Mouse (Mus musculus): ENCODE measurements at regions not wholly inside any gene's neighbourhood (a gene's known extent, or its start where the extent isn't known, plus 50 kb on each side); places are given as distances from the start of the nearest gene placed in this dataset.

- H3K9me3 ChIP-seq = no peaks in the 10 kb centered on the region
- no peak overlapping the region for H3K4me3 ChIP-seq
- peaks cover 38% of the 10 kb centered on the region for H3K4me1 ChIP-seq
- WGBS = 47% methylated on average over 7 of the region's 7 CpGs
- peak overlapping the region; percentile 84 for H3K27ac ChIP-seq (replicated peaks)
- ATAC-seq (ENCODE audit: low FRiP score, low read depth) = no peak
- H3K36me3 ChIP-seq = no peaks in the 10 kb centered on the region
- 0 out of 2 replicates have a peak, but pooled peaks cover 6% of the 10 kb centered on the region for H3K27me3 ChIP-seq
- no peak overlapping the region for H3K9ac ChIP-seq (replicated peaks)
- no peak overlapping the region for H3K4me2 ChIP-seq (replicated peaks)
Measured at GRCm38 (mm10) chr17:83953656-83954055, 105.9 kb upstream of the Haao start.

DNA sequence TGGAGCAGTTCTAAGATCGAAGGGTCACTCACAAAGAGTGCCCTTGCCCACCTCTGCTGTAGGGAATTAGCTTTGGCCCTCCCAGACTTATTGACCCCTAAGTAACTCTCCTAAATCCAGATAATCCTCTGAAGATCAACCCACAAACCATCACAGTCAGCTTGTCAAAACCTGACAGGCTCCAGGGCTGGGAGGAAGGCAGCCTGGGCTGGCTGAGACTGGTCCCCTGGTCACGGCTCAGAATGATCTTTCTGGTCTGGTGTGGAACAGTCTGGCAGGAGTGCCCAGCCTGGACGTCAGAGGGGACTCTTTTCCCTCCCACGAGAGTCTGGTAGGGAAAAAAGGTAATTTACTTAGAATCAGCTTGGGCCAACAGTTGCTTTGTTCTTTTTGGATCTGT is 99.0 kb upstream of the Haao start:
- Histone ChIP-seq H3K9me3 (no peaks in the 10 kb centered on the region), H3K27ac (replicated peaks) (peak overlapping the region; percentile 42; the same call in 1 of the 2 replicates), H3K9ac (replicated peaks) (no peak overlapping the region), H3K4me3 (no peak overlapping the region), H3K4me1 (peaks cover 8% of the 10 kb centered on the region), H3K27me3 (0 out of 2 replicates have a peak, but pooled peaks cover 6% of the 10 kb centered on the region), H3K4me2 (replicated peaks) (no peak overlapping the region), H3K36me3 (no peaks in the 10 kb centered on the region)
- WGBS = 8% methylated on average over 4 of the region's 4 CpGs
- no peak for ATAC-seq (ENCODE audit: low FRiP score, low read depth)

GRCm38 (mm10) chr17:83939344-83939743 is 91.6 kb upstream of the Haao start:
- ATAC-seq (ENCODE audit: low FRiP score, low read depth) = no peak
- Histone ChIP-seq H3K27ac (replicated peaks) (no peak overlapping the region), H3K4me1 (peaks cover 24% of the 10 kb centered on the region; the same call in 1 of the 2 replicates), H3K9me3 (no peaks in the 10 kb centered on the region), H3K4me3 (no peak overlapping the region), H3K4me2 (replicated peaks) (no peak overlapping the region), H3K27me3 (no peaks in the 10 kb centered on the region; the same call in 1 of the 2 replicates), H3K36me3 (no peaks in the 10 kb centered on the region), H3K9ac (replicated peaks) (no peak overlapping the region)
- WGBS = 85% methylated on average over 10 of the region's 10 CpGs

- WGBS = 54% methylated on average over 11 of the region's 11 CpGs
- Histone ChIP-seq H3K9me3 (no peaks in the 10 kb centered on the region), H3K27ac (replicated peaks) (0 out of 2 replicates have a peak overlapping the region, but pooled peaks have one; percentile 16), H3K4me1 (peaks cover 24% of the 10 kb centered on the region; the same call in 1 of the 2 replicates), H3K4me3 (no peak overlapping the region), H3K36me3 (no peaks in the 10 kb centered on the region), H3K27me3 (no peaks in the 10 kb centered on the region; the same call in 1 of the 2 replicates), H3K4me2 (replicated peaks) (no peak overlapping the region), H3K9ac (replicated peaks) (no peak overlapping the region)
- ATAC-seq (ENCODE audit: low FRiP score, low read depth) = peak; percentile 66; the same call in 1 of the 2 replicates
Measured at GRCm38 (mm10) chr17:83938671-83939244, 91.0 kb upstream of the Haao start.

- 34% methylated on average over 10 of the region's 10 CpGs for WGBS
- H3K27me3 ChIP-seq = no peaks in the 10 kb centered on the region; the same call in 1 of the 2 replicates
- H3K27ac ChIP-seq (replicated peaks) = no peak overlapping the region
- ATAC-seq (ENCODE audit: low FRiP score, low read depth) = no peak; the same call in 1 of the 2 replicates
- H3K4me2 ChIP-seq (replicated peaks) = no peak overlapping the region
- H3K9me3 ChIP-seq = no peaks in the 10 kb centered on the region
- H3K4me3 ChIP-seq = no peak overlapping the region
- H3K4me1 ChIP-seq = peaks cover 24% of the 10 kb centered on the region; the same call in 1 of the 2 replicates
- no peak overlapping the region for H3K9ac ChIP-seq (replicated peaks)
- no peaks in the 10 kb centered on the region for H3K36me3 ChIP-seq
Measured at GRCm38 (mm10) chr17:83937576-83937975, 89.8 kb upstream of the Haao start.

GRCm38 (mm10) chr17:83936677-83937076 is 88.9 kb upstream of the Haao start:
- Histone ChIP-seq H3K4me1 (peaks cover 24% of the 10 kb centered on the region; the same call in 1 of the 2 replicates), H3K27me3 (no peaks in the 10 kb centered on the region; the same call in 1 of the 2 replicates), H3K27ac (replicated peaks) (no peak overlapping the region), H3K4me3 (no peak overlapping the region), H3K9me3 (no peaks in the 10 kb centered on the region), H3K9ac (replicated peaks) (no peak overlapping the region), H3K4me2 (replicated peaks) (no peak overlapping the region), H3K36me3 (no peaks in the 10 kb centered on the region)
- no peak for ATAC-seq (ENCODE audit: low FRiP score, low read depth)
- 73% methylated on average over 9 of the region's 9 CpGs for WGBS

GRCm38 (mm10) chr17:83935969-83936368 is 88.2 kb upstream of the Haao start:
- H3K36me3 ChIP-seq = no peaks in the 10 kb centered on the region
- no peak for ATAC-seq (ENCODE audit: low FRiP score, low read depth)
- peaks cover 24% of the 10 kb centered on the region; the same call in 1 of the 2 replicates for H3K4me1 ChIP-seq
- no peak overlapping the region for H3K4me3 ChIP-seq
- no peak overlapping the region for H3K9ac ChIP-seq (replicated peaks)
- no peak overlapping the region for H3K27ac ChIP-seq (replicated peaks)
- H3K9me3 ChIP-seq = no peaks in the 10 kb centered on the region
- 83% methylated on average over 1 of the region's 1 CpGs for WGBS
- no peaks in the 10 kb centered on the region; the same call in 1 of the 2 replicates for H3K27me3 ChIP-seq
- no peak overlapping the region for H3K4me2 ChIP-seq (replicated peaks)

DNA sequence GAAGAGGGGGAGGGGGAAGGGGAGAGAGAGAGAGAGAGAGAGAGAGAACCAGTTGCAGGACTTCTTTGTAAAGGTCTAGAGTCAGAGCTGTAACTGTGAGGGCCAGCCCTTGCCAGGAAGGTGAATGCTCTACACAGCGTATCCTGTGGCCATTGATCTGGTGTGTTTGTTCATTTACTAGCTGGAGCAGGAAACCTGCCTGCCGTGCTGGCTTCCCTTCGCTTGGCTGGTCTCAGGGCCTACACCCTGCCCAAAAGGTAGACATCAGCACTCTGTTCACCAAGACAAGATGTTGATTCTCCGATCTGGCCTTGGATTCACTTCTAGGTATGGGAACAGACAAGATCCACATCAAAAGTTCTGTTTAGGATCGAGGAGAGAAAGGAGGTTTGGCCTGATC is 87.5 kb upstream of the Haao start:
- no peak for ATAC-seq (ENCODE audit: low FRiP score, low read depth)
- H3K9me3 ChIP-seq = no peaks in the 10 kb centered on the region
- 85% methylated on average over 5 of the region's 5 CpGs for WGBS
- H3K27ac ChIP-seq (replicated peaks) = no peak overlapping the region
- H3K9ac ChIP-seq (replicated peaks) = no peak overlapping the region
- H3K27me3 ChIP-seq = no peaks in the 10 kb centered on the region; the same call in 1 of the 2 replicates
- no peaks in the 10 kb centered on the region for H3K36me3 ChIP-seq
- no peak overlapping the region for H3K4me2 ChIP-seq (replicated peaks)
- no peak overlapping the region for H3K4me3 ChIP-seq
- peaks cover 24% of the 10 kb centered on the region; the same call in 1 of the 2 replicates for H3K4me1 ChIP-seq

- no peak for ATAC-seq (ENCODE audit: low FRiP score, low read depth)
Measured at GRCm38 (mm10) chr17:83933743-83934142, 86.0 kb upstream of the Haao start.

DNA sequence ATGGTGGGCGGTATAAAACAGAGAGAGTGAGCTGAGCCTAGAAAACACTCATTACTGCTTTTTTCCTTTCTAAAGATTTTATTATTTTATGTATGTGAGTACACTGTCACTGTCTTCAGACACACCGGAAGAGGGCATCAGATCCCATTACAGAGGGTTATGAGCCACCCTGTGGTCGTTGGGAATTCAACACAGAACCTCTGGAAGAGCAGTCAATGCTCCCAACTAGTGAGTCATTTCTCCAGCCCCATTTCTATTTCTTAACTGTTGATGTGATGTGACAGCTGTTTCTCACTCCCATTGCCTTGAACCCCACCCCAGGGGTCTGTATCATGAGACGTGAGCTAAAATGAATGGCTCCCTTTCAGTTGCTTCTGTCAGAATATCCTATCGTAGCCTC is 82.6 kb upstream of the Haao start:
- no peak for ATAC-seq (ENCODE audit: low FRiP score, low read depth)
- Histone ChIP-seq H3K4me3 (no peak overlapping the region), H3K9me3 (no peaks in the 10 kb centered on the region), H3K4me2 (replicated peaks) (no peak overlapping the region), H3K4me1 (peaks cover 8% of the 10 kb centered on the region; the same call in 1 of the 2 replicates), H3K9ac (replicated peaks) (no peak overlapping the region), H3K27me3 (no peaks in the 10 kb centered on the region), H3K27ac (replicated peaks) (no peak overlapping the region), H3K36me3 (no peaks in the 10 kb centered on the region)
- 82% methylated on average over 5 of the region's 5 CpGs for WGBS

More at GRCm38 (mm10) chr17:83933743-83934142, 86.0 kb upstream of the Haao start:
- Histone ChIP-seq H3K4me3 (no peak overlapping the region), H3K36me3 (no peaks in the 10 kb centered on the region), H3K4me1 (peaks cover 14% of the 10 kb centered on the region; the same call in 1 of the 2 replicates), H3K27me3 (no peaks in the 10 kb centered on the region), H3K9ac (replicated peaks) (no peak overlapping the region), H3K9me3 (no peaks in the 10 kb centered on the region), H3K27ac (replicated peaks) (no peak overlapping the region), H3K4me2 (replicated peaks) (no peak overlapping the region)
- WGBS = 87% methylated on average over 10 of the region's 10 CpGs

DNA sequence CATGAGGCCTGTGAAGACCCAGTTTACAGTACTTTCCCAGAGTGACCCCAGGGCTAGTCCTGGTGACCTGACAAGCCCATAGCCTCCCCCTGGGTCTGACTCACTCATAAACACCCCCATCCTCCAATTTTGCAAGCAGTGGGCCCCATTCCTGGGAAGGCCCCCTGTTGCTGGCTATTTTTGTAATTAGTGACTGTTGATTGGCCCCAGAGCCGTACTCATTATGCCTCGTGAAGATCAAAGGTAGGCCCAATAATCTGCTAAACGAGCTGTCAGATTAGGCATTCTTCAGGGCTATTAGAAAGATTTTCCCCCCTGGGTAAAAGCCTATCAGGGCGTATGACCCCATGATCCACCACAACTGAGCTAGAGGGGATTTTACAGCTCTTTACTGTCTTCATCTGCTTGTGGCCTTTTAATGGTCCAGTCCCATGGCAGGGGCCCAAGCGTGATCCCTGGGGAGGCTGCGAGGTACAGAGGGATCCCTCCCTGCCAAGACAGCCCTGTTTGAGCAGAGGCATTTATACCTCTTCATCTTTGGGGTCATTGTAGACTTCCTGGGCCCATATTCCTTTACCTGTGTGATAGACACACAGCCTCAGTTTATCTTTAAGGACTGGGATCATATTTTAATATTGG is 80.1 kb upstream of the Haao start:
- H3K36me3 ChIP-seq = no peaks in the 10 kb centered on the region
- 25% methylated on average over 6 of the region's 6 CpGs for WGBS
- H3K27ac ChIP-seq (replicated peaks) = no peak overlapping the region
- H3K9me3 ChIP-seq = no peaks in the 10 kb centered on the region
- ATAC-seq (ENCODE audit: low FRiP score, low read depth) = 0 out of 2 replicates have a peak, but pooled peaks have one; percentile 19
- H3K4me1 ChIP-seq = peaks cover 8% of the 10 kb centered on the region; the same call in 1 of the 2 replicates
- H3K4me2 ChIP-seq (replicated peaks) = no peak overlapping the region
- H3K9ac ChIP-seq (replicated peaks) = no peak overlapping the region
- H3K27me3 ChIP-seq = peaks cover 5% of the 10 kb centered on the region; the same call in 1 of the 2 replicates
- no peak overlapping the region for H3K4me3 ChIP-seq

- H3K9ac ChIP-seq (replicated peaks) = no peak overlapping the region
- peaks cover 5% of the 10 kb centered on the region; the same call in 1 of the 2 replicates for H3K27me3 ChIP-seq
- no peak overlapping the region for H3K27ac ChIP-seq (replicated peaks)
- peaks cover 8% of the 10 kb centered on the region; the same call in 1 of the 2 replicates for H3K4me1 ChIP-seq
- no peaks in the 10 kb centered on the region for H3K36me3 ChIP-seq
- WGBS = 75% methylated on average over 16 of the region's 16 CpGs
- ATAC-seq (ENCODE audit: low FRiP score, low read depth) = no peak
- no peaks in the 10 kb centered on the region for H3K9me3 ChIP-seq
- H3K4me2 ChIP-seq (replicated peaks) = no peak overlapping the region
- no peak overlapping the region for H3K4me3 ChIP-seq
Measured at GRCm38 (mm10) chr17:83924259-83924922, 76.6 kb upstream of the Haao start.

Measured in midbrain, embryonic 12.5 days (tissue).